In the genomic region with DNA sequence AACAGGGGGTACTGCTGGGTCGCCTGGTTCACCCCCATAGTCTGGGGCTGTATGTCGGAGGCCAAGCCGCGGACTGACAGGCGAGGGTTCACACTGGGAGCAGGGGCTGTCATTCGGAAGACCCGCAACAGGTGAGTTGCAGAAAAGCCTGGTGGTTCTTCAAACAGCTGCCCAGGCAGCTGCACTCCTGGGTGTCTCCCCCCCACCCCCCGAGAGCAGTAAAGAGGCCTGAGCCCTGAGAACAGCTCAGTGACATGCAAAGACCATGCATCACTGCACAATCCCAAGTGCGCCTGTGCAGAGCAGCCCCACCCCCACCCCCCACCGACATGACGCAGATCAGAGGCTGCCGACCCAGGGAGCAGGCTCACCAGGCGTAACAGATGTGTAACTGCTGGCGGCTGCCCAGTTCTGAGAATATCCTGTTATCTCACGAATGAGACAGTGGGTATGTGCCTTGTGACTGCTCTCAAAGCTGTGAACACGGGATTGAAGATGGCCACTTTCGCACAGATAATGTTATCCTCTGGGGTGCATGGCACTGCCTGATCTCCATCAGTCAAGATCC, we compare ENCODE assay signal across 8 mouse cellular contexts. TPM values are rescaled to one million over a fixed set of nuclear protein-coding genes. Genes with fewer than 3 reads are reported as not detected.
DNase-seq lines count a peak whose midpoint lies in the region; ATAC-seq and TF ChIP-seq lines count a peak whose summit lies in the region.

No protein-coding gene starts in this region.

- CTCF ChIA-PET in Patski (lab: Charles Lee), result interaction anchor here (1.1 to 1.9 kb wide), 2 partner anchors 9 to 14 kb away, joined by 3 to 5 read pairs; partner anchors contain the start of gene Rrp1

- 48% methylated on average over 17 of the region's 17 CpGs for WGBS in heart, adult 2 months
- WGBS in heart, embryonic 11.5 days (ENCODE audit: insufficient replicate concordance), result 35% methylated on average over 17 of the region's 17 CpGs
- 25% methylated on average over 17 of the region's 17 CpGs for WGBS in midbrain, embryonic 14.5 days

- no peak for TF ChIP-seq POLR2A in heart, adult 2 months (IDR thresholded peaks at IDR 0.05; ENCODE audit: insufficient read depth, low read depth, low read length)

- 0 out of 2 replicates have a peak, but pooled peaks have one; percentile 45 for TF ChIP-seq EP300 in heart, adult 2 months (IDR thresholded peaks at IDR 0.05; ENCODE audit: insufficient read depth, low read depth, low read length)

- peaks cover 2% of the 10 kb centered on the region; the same call in 1 of the 2 replicates for H3K4me1 ChIP-seq in heart, adult 2 months (ENCODE audit: control insufficient read depth, insufficient read depth, low read length)
- peaks cover 22% of the 10 kb centered on the region for H3K4me1 ChIP-seq in heart, embryonic 11.5 days (ENCODE audit: control insufficient read depth, insufficient read depth, low read length)
- peaks cover 21% of the 10 kb centered on the region for H3K4me1 ChIP-seq in midbrain, embryonic 14.5 days (ENCODE audit: control insufficient read depth, insufficient read depth, low read length)

- no peak for TF ChIP-seq CTCF in heart, adult 2 months (IDR thresholded peaks at IDR 0.05)
- no peak for TF ChIP-seq CTCF in Patski (IDR thresholded peaks at IDR 0.05)

- peak overlapping the region; percentile 2 for H3K4me2 ChIP-seq in heart, embryonic 11.5 days
- peak overlapping the region; percentile 15; the same call in 1 of the 2 replicates for H3K4me2 ChIP-seq in midbrain, embryonic 14.5 days (ENCODE audit: low read length)

- no peaks in the 10 kb centered on the region for H3K79me2 ChIP-seq in heart, adult 2 months (replicated peaks; ENCODE audit: control insufficient read depth, insufficient read depth, low read length)

- in situ Hi-C loops in Patski (cut with MboI; ENCODE audit: low pct_unique_long_range_greater_than_20kb), result loop anchor here (10.0 to 25.0 kb wide), 2 partner anchors 214 to 362 kb away; partner anchors contain the start of genes Aire, Dnmt3l and Pwp2

- no peaks in the 10 kb centered on the region for H3K9me3 ChIP-seq in heart, embryonic 11.5 days (replicated peaks; ENCODE audit: control insufficient read depth, low read length)
- no peaks in the 10 kb centered on the region for H3K9me3 ChIP-seq in midbrain, embryonic 14.5 days (ENCODE audit: control insufficient read depth, low read length)

- no peaks in the 10 kb centered on the region for H3K27me3 ChIP-seq in heart, adult 2 months (ENCODE audit: control insufficient read depth, insufficient read depth, low read length)
- no peaks in the 10 kb centered on the region for H3K27me3 ChIP-seq in Patski
- H3K27me3 ChIP-seq in heart, embryonic 11.5 days (ENCODE audit: control insufficient read depth, insufficient read depth, low read length), result no peaks in the 10 kb centered on the region
- H3K27me3 ChIP-seq in midbrain, embryonic 14.5 days (ENCODE audit: control insufficient read depth, insufficient read depth, low read length), result no peaks in the 10 kb centered on the region

- POLR2A ChIA-PET in Patski (lab: Charles Lee), result interaction anchor here (0.6 to 1.0 kb wide), 2 partner anchors 14 to 201 kb away, joined by 3 to 5 read pairs; no protein-coding TSS in a partner anchor

- H3K36me3 ChIP-seq in heart, adult 2 months (ENCODE audit: control insufficient read depth, insufficient read depth, low read length), result no peaks in the 10 kb centered on the region
- H3K36me3 ChIP-seq in heart, embryonic 11.5 days (ENCODE audit: control insufficient read depth, insufficient read depth, low read length), result peaks cover 40% of the 10 kb centered on the region
- peaks cover 48% of the 10 kb centered on the region for H3K36me3 ChIP-seq in midbrain, embryonic 14.5 days (ENCODE audit: control insufficient read depth, insufficient read depth, low read length)

- H3K4me3 ChIP-seq in heart, adult 2 months, result no peak overlapping the region
- H3K4me3 ChIP-seq in heart, embryonic 11.5 days (ENCODE audit: low read depth, low read length), result no peak overlapping the region
- no peak overlapping the region for H3K4me3 ChIP-seq in midbrain, embryonic 14.5 days (replicated peaks; ENCODE audit: low read depth, low read length)

- H3K9ac ChIP-seq in heart, adult 2 months (ENCODE audit: low read depth, low read length), result no peak overlapping the region
- no peak overlapping the region for H3K9ac ChIP-seq in heart, embryonic 11.5 days (ENCODE audit: low read depth, low read length)
- H3K9ac ChIP-seq in midbrain, embryonic 14.5 days (replicated peaks; ENCODE audit: low read length), result no peak overlapping the region

- ATAC-seq in Patski, result peak; percentile 44
- ATAC-seq in heart, embryonic 11.5 days (replicated peaks; ENCODE audit: insufficient number of reproducible peaks, low FRiP score, low TSS enrichment), result peak; percentile 36
- no peak for ATAC-seq in midbrain, embryonic 14.5 days (ENCODE audit: low FRiP score, low TSS enrichment)
- ATAC-seq in megakaryocyte, adult 5-6 weeks (ENCODE audit: poor library complexity, severe bottlenecking), result no peak

- peak in 1 of 2 experiments; percentile 46 for DNase-seq in heart, adult 2 months
- no peak for DNase-seq in heart, adult 9 months (ENCODE audit: low spot score in 2 of 2)
- DNase-seq in Patski (ENCODE audit: low read depth, low spot score), result peak; percentile 83
- DNase-seq in kidney, postnatal 14 days, result peak; percentile 68
- DNase-seq in midbrain, embryonic 14.5 days, result peak; percentile 59
- no peak for DNase-seq in frontal cortex, postnatal 36 days (ENCODE audit: low spot score in 2 of 2)

- intact Hi-C loops in heart, adult 2 months (cut with DNase I), result loop anchor here (10.0 kb wide), 1 partner anchor 214 kb away; the partner anchor contains the start of gene Pwp2

- H3K27ac ChIP-seq in heart, adult 2 months, result no peak overlapping the region
- H3K27ac ChIP-seq in heart, embryonic 11.5 days (ENCODE audit: low read depth, low read length), result peak overlapping the region; percentile 62
- H3K27ac ChIP-seq in midbrain, embryonic 14.5 days (replicated peaks; ENCODE audit: low read depth, low read length), result peak overlapping the region; percentile 55

RNA-seq across cellular contexts. Expression of gene Rrp1, which starts 13.7 kb away (rescaled TPM):
- total RNA-seq in heart, adult 2 months (2021), result 10 to 100 TPM; 88.8 to 94.4 TPM
- polyA plus RNA-seq in heart, adult 2 months (2012; rRNA removed), result 51.3 and 91.5 TPM in 2 replicates
- 297 TPM for polyA plus RNA-seq in Patski (2021)
- 176 and 204 TPM in 2 replicates for polyA plus RNA-seq in heart, embryonic 11.5 days (2014; fragmentation: Nextera tagmentation; extraction: Ambion mirVana)
- 305 and 353 TPM in 2 replicates for polyA plus RNA-seq in midbrain, embryonic 14.5 days (2014; fragmentation: Nextera tagmentation; extraction: Ambion mirVana)
- 32.9 and 38.3 TPM in 2 replicates for total RNA-seq in megakaryocyte, adult 5-6 weeks (2015)
- 173 and 213 TPM in 2 replicates for total RNA-seq in megakaryocyte, adult 5-6 weeks (2017)

RNA-seq across cellular contexts. Expression of gene Cstb, which starts 26.3 kb away (rescaled TPM):
- 10 to 100 TPM; 23.0 to 25.1 TPM for total RNA-seq in heart, adult 2 months (2021)
- polyA plus RNA-seq in heart, adult 2 months (2012; rRNA removed), result 21.4 and 25.2 TPM in 2 replicates
- polyA plus RNA-seq in Patski (2021), result 418 TPM
- polyA plus RNA-seq in heart, embryonic 11.5 days (2014; fragmentation: Nextera tagmentation; extraction: Ambion mirVana), result 122 and 123 TPM in 2 replicates
- 100 and 102 TPM in 2 replicates for polyA plus RNA-seq in midbrain, embryonic 14.5 days (2014; fragmentation: Nextera tagmentation; extraction: Ambion mirVana)
- 122 and 148 TPM in 2 replicates for total RNA-seq in megakaryocyte, adult 5-6 weeks (2015)
- 119 and 125 TPM in 2 replicates for total RNA-seq in megakaryocyte, adult 5-6 weeks (2017)

RNA-seq across cellular contexts. Expression of gene Agpat3, which starts 46.9 kb away (rescaled TPM):
- total RNA-seq in heart, adult 2 months (2021), result 100 to 1,000 TPM; 209 to 232 TPM
- polyA plus RNA-seq in heart, adult 2 months (2012; rRNA removed), result 286 and 366 TPM in 2 replicates
- 98.9 TPM for polyA plus RNA-seq in Patski (2021)
- 32.4 and 36.1 TPM in 2 replicates for polyA plus RNA-seq in heart, embryonic 11.5 days (2014; fragmentation: Nextera tagmentation; extraction: Ambion mirVana)
- 61.4 and 68.0 TPM in 2 replicates for polyA plus RNA-seq in midbrain, embryonic 14.5 days (2014; fragmentation: Nextera tagmentation; extraction: Ambion mirVana)
- 1.8 and 2.4 TPM in 2 replicates for total RNA-seq in megakaryocyte, adult 5-6 weeks (2015)
- 2.8 and 5.2 TPM in 2 replicates for total RNA-seq in megakaryocyte, adult 5-6 weeks (2017)

Comparison
In these comparisons a context has a peak if more than half of its experiments do, and no peak if none do; other contexts are left out.
1. DNase-seq: peak in Patski (single experiment), kidney, postnatal 14 days (single experiment) and midbrain, embryonic 14.5 days (single experiment); none in heart, adult 9 months (0 of 2) and frontal cortex, postnatal 36 days (0 of 2).
2. ATAC-seq: peak in Patski (single experiment) and heart, embryonic 11.5 days (single experiment); none in midbrain, embryonic 14.5 days (single experiment) and megakaryocyte, adult 5-6 weeks (single experiment).